Mouse (Mus musculus) megakaryocyte, embryonic 14.5 days (primary cell): ENCODE results near the gene Herc4.

Experiments used
- FLI1 ChIP-seq: IDR thresholded peaks from 2 replicates; pipeline ENCODE4 v1.6.1; 2012; ENCODE audit warnings: low read length, inconsistent platforms, mixed read lengths
- GATA1 ChIP-seq: IDR thresholded peaks from 3 replicates; pipeline ENCODE4 v1.6.1; 2012; ENCODE audit warnings: mixed read lengths, low read length, inconsistent platforms, borderline replicate concordance

- TF ChIP-seq GATA1 (no peak), FLI1 (no peak)
Observed at GRCm38 (mm10) chr10:63239848-63240247, 3.8 kb upstream of the Herc4 start.
